Mouse (Mus musculus) left cerebral cortex, postnatal 4 days (tissue): ENCODE measurements around the gene Tex12. TPM values are rescaled to one million over a fixed set of nuclear protein-coding genes. Genes with fewer than 3 reads are reported as not detected.

Experiments used
- DNase-seq: peaks from one replicate; pipeline ENCODE4 v3.0.0-alpha.2; 2022
- intact Hi-C: fragments of 180-260 bp; cut with DNase I; formaldehyde crosslinking; loops from one replicate; pipeline ENCODE4 v1.15.1; 2025
- total RNA-seq, 2 experiments: library from RNA; stranded (reverse); gene quantifications; 2 replicates each; pipeline ENCODE4 v1.2.3; 2021

Gene Tex12
- total RNA-seq, 2 experiments from 2014 or later, result not detected

- intact Hi-C loops, result no loop called here
- DNase-seq, result no peak
These were observed 40.4 kb downstream of the Tex12 start for GRCm38 (mm10) chr9:50520748-50521147.

GRCm38 (mm10) chr9:50518781-50519180, 42.3 kb downstream of the Tex12 start:
- DNase-seq, result no peak
- intact Hi-C loops, result no loop called here

- DNase-seq, result no peak
These were observed 45.7 kb downstream of the Tex12 start for GRCm38 (mm10) chr9:50515462-50515861.

GRCm38 (mm10) chr9:50507570-50507969, 53.6 kb downstream of the Tex12 start:
- intact Hi-C loops, result no loop called here
- no peak for DNase-seq

More at GRCm38 (mm10) chr9:50515462-50515861, 45.7 kb downstream of the Tex12 start:
- intact Hi-C loops, result no loop called here

Other genes with a start within 250 kb of the Tex12 start
- gene Rpl10-ps3, start 216.4 kb downstream of the Tex12 start, total RNA-seq, result 100 to 1,000 TPM; 561 to 611 TPM
- gene Plet1, start 66.8 kb downstream of the Tex12 start, total RNA-seq, result not detected
- 10 to 100 TPM; 40.7 to 42.0 TPM for gene Pts, start 32.6 kb downstream of the Tex12 start, total RNA-seq
- gene Il18, start 6.5 kb downstream of the Tex12 start, total RNA-seq, result 10 to 100 TPM; 16.3 to 17.0 TPM
- under 1 TPM; 0.70 to 0.93 TPM for gene Bco2, start 6.1 kb downstream of the Tex12 start, total RNA-seq
- gene Sdhd, start 42.5 kb upstream of the Tex12 start, total RNA-seq, result 100 to 1,000 TPM; 110 to 120 TPM
- gene Timm8b, start 42.6 kb upstream of the Tex12 start, total RNA-seq, result 100 to 1,000 TPM; 157 to 174 TPM
- 1 to 10 TPM; 2.1 to 2.5 TPM for gene Pih1d2, start 56.0 kb upstream of the Tex12 start, total RNA-seq
- 10 to 100 TPM; 30.6 to 31.1 TPM for gene Nkapd1, start 56.1 kb upstream of the Tex12 start, total RNA-seq
- 10 to 100 TPM; 73.7 to 79.4 TPM for gene Dlat, start 98.5 kb upstream of the Tex12 start, total RNA-seq
- gene Dixdc1, start 178.2 kb upstream of the Tex12 start, total RNA-seq, result 10 to 100 TPM; 65.3 to 66.0 TPM
- gene 2310030G06Rik, start 185.2 kb upstream of the Tex12 start, total RNA-seq, result 1 to 10 TPM; 1.8 to 2.0 TPM
- gene Cryab, start 190.0 kb upstream of the Tex12 start, total RNA-seq, result 10 to 100 TPM; 39.1 to 40.9 TPM
- gene Hspb2, start 191.0 kb upstream of the Tex12 start, total RNA-seq, result 1 to 10 TPM; 1.0 to 1.3 TPM
- 1 to 10 TPM; 5.9 to 8.3 TPM for gene Fdxacb1, start 206.9 kb upstream of the Tex12 start, total RNA-seq
- gene Alg9, start 213.7 kb upstream of the Tex12 start, total RNA-seq, result 10 to 100 TPM; 52.7 to 53.8 TPM
- gene 1110032A03Rik, start 214.2 kb upstream of the Tex12 start, total RNA-seq, result 10 to 100 TPM; 16.6 to 18.6 TPM